Mouse (Mus musculus) frontal cortex, postnatal 36 days (tissue): ENCODE results near the gene Rdh11.

ENCODE experiments used
- DNase-seq, 2 experiments: peaks; one replicate each; pipeline ENCODE4 v3.0.0; 2022; ENCODE audit warnings: low spot score in 2 of 2

The Rdh11 gene

DNA sequence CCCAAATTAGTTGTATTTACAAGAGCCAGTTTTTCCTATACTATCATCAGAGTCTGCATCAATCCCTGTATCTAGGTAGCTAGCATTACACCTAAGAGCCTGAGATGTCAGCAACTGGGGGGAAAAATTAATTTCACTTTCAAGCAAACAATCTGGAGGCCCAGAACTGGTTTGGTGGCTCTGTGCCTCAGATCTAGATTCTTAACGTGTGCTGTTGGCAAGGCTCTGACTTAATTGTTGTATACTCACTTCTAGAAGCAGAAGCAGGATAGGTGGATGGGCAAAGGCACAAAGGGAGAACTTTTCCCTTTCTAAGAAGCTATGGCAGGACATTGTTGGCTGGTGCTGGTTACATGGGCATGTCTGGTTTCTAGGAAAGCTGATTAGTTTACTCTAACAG lies 52.7 kb downstream of the Rdh11 start:
- DNase-seq = no peak

DNA sequence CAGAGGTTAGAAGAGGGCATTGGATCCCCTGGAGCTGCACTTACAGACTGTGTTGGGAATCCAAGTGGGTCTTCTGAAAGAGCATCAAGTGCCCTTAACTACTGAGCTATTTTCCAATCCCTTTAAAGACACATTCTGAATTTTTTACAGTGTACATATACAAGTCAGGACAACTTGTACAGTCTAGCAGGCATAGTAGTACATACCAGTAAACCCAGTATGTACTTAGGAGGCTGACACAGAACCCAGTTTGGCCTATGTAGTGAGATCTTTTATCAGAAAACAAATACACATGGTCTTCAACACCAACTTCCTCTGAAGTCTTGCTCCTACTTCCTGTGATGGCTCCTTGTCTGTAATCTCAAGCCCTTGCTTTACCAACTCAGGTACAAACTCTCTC lies 53.1 kb downstream of the Rdh11 start:
- no peak for DNase-seq

DNA sequence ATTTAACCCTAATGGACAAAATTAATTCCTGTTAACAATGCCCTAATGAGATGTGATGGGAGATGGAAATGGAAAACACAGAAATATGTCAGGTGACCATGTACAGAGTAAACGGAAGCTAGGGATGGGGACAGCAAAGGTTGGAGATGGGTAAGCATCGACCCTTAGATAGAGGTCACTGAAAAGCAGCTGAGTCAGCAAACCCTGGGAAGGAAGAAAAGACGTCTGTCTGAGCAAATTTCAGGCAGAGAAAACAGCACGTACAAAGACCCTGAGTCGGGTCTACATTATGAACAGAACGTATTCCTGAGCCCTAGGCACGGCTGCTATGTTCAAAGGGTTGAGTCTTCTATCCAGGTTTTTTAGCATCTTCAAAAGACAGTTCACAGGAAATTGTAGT lies 55.1 kb downstream of the Rdh11 start:
- no peak for DNase-seq

DNA sequence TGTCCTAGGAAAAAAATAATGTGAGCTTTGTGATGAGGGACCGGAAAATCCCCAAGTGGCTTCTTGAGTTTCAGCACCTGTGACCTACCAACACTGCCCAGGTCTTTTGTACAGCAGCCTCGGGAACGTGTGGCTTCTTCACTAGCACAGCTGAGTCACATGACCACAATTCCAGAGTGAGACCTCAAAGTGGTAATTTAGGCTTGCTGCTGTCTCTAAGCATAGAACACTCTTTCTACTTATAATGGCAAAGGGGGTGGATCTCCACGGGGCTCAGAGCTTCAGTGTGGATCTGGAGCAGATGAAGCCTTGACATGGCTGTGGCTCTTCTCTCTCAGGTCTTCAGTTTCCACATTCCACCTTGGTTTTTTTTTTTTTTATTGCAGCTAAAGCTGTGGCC lies 57.0 kb downstream of the Rdh11 start:
- peak; percentile 9 to 39 for DNase-seq

DNA sequence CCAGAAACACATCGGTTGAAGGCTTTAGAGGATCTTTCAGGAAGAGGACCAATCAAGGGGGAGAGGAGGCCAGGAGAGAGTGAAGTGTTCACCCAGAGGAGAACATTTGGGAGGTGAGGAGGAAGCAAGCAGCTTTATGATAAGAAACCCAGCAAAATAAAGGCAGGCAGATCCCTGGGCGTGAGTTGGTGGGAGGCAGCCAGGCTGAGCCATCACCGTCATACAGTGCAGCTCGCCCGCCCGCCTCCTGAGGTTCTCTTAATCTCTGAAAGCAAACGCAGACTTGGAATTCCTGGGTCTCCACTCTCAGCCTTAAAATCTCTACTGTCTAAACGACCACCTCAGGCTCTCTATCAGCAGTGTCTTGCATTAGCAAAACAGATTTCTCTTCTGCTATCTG lies 57.4 kb downstream of the Rdh11 start:
- peak in 1 of 2 experiments; percentile 18 for DNase-seq

DNA sequence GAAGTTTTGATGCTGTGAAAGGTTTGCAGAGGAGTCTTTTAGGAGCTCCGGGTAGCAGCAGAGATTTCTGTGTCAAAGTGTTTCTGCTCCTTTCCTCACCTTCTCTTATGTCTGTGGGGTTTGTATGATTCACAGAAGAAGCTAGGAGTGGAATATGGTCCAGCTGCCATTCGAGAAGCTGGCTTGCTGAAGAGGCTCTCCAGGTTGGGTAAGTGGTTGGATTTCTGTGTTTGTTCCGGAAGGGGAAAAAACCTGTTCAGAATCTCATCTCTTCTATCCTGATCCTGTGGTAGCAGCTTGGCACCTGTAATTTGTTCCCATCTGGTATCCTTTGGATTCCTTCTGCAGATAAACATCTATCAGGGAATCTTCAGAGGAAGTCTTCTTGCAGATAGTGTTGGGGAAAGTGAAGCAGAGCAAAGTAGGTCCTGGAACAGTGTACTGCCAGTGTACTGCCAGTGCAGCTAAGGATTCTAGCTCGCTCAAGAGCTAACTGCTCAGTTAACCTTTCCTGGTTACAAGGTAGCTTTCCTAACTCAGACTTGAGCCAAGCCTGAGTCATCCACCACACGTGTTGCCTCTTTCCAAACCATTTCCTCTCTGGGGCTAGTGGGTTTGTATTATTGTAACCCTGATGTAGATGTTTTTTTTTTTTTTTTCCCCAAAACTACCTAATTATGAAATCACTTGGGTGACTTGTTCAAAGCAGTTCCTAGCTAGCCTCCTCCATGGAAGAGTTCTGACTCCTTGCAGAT lies 60.2 kb downstream of the Rdh11 start:
- no peak for DNase-seq

DNA sequence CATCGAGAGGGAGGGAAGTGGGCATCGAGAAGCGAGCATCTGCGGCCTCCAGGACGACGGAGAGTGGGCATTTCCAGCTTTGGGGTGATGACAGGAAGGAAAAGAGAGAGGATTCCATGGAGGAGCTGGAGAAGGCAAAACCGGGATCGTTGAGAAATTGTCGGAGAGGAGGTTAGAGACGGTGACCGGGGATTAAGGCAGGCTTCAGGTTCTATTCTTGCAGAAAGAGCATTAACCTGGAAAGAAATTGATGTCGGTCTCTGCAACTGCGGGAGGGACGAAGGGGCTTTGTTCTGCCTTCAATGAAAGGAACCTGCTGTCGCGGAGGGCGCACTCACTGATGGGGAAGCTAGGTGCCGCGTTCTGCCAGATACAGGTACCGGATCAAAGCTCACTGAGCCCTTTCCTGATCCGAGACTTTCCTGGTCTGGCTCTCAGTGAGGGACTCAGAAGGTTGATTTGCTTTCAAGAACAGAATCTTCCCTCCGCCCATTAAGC lies 60.9 kb downstream of the Rdh11 start:
- DNase-seq = no peak

DNA sequence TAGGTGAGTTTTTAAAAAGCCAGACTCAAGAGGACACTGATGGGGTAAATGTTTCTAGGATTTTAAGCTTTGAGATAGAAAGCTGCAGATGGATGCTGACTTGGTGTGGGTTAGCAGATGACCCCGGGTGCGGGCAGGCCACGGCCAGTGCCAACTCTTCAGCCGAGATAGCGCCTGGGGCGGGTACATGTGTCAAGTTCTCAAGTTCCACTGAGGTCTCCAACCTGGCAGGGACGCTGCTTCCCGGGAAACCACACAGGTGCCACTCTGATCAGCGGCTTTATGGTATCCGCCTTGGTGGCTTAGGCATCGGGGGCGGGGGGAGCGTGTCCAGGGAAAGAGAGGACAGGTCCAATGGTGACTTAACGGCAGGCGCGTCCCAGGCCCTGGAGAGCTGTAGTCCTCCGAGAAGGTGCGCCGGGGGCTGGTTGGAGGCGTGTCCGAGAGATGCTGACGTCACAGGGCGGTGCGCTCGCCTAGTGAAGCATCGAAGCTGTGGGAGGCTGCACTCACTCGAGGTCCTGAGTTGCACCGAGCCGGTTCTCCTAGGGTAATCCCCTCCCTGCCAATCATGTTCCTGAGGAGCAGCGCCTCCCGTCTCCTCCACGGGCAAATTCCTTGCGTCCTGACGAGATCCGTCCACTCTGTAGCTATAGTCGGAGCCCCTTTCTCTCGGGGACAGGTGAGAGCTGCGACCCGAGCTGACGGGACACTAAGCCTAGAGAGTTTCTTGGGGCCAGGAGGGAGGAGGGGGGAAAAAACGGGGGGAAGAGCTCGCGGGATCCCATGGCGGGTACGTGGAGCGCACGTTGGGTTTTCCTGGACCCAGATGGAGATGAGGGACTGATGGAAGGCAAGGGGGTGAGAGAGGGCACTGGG lies 61.6 kb downstream of the Rdh11 start, which contains the start of gene Arg2:
Gene Arg2, plus strand, starts transcription at position 479 of the 879 bp plus-strand sequence.
- peak; percentile 62 to 75 for DNase-seq
